ENCODE assay signal across 13 mouse cellular contexts in genomic region chr9:39493895-39494294, GRCm38 (mm10).
DNase-seq lines count a peak whose midpoint lies in the region.
"Had no signal": no experiment of that assay in that cellular context is flagged by ENCODE, and none has a peak within 500 bp of the region (broad histone marks: within the 10 kb centered on the region; RNA-seq: fewer than 3 reads in every experiment).

TSS of gene Olfr44 (minus strand) at chr9:39493995.

- DNase-seq in heart, adult 11 months = peak; percentile 40
- no peak for DNase-seq in heart, adult 9 months (ENCODE audit: low spot score in 2 of 2)
- DNase-seq: adrenal gland, adult 2 months; adrenal gland, adult 8-10 months; adrenal gland, postnatal 10 days; adrenal gland, postnatal 14 days; adrenal gland, postnatal 25 days; adrenal gland, postnatal 36 days; B cell, adult 2 months; cerebellum, adult 11 months; cerebellum, adult 11-12 months; cerebellum, adult 18-20 months; cerebellum, adult 2 months had no signal
